Mouse (Mus musculus): ENCODE measurements at regions not wholly inside any gene's neighbourhood (a gene's known extent, or its start where the extent isn't known, plus 50 kb on each side); places are given as distances from the start of the nearest gene placed in this dataset.
A peak's percentile ranks its signal among the peaks of the same experiment; 100 is the strongest.

DNA sequence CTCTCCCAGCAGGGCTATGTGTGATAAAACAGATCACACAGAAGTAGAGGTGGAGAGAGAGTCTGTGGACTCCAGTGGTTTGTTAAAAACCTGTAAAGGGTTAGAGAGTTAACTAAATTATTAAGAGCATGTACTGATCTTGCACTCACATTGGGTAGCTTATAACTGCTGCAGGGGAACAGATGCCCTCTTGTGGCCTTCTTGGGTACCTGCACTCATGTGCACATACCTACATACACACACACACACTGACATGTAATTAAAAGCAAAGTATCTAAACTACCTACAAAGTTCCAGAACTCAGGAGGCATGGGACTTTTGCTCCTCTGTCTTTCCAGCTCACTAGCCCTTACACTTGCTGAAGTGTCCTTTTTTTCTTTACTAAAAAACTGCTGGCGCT, 228.4 kb upstream of the Cxcr4 start:
- Histone ChIP-seq H3K4me1 (replicated peaks) (peaks cover 8% of the 10 kb centered on the region), H3K27ac (no peak overlapping the region)

GRCm38 (mm10) chr1:128819611-128820010, 227.5 kb upstream of the Cxcr4 start:
- Histone ChIP-seq H3K4me1 (replicated peaks) (peaks cover 8% of the 10 kb centered on the region), H3K36me3 (no peaks in the 10 kb centered on the region), H3K4me2 (no peak overlapping the region), H3K9me3 (no peaks in the 10 kb centered on the region), H3K4me3 (no peak overlapping the region), H3K9ac (no peak overlapping the region), H3K27me3 (no peaks in the 10 kb centered on the region), H3K27ac (no peak overlapping the region)
- WGBS: 96% methylated on average over 6 of the region's 6 CpGs
- ATAC-seq (ENCODE audit: low FRiP score): no peak

More for the DNA sequence above, 228.4 kb upstream of the Cxcr4 start:
- Histone ChIP-seq H3K4me2 (no peak overlapping the region), H3K36me3 (no peaks in the 10 kb centered on the region), H3K4me3 (no peak overlapping the region), H3K9me3 (no peaks in the 10 kb centered on the region), H3K27me3 (no peaks in the 10 kb centered on the region), H3K9ac (no peak overlapping the region)
- WGBS: 97% methylated on average over 1 of the region's 1 CpGs
- no peak for ATAC-seq (ENCODE audit: low FRiP score)

GRCm38 (mm10) chr1:128813379-128813778, 221.3 kb upstream of the Cxcr4 start:
- H3K27ac ChIP-seq: no peak overlapping the region
- WGBS: 78% methylated on average over 5 of the region's 5 CpGs
- H3K27me3 ChIP-seq: no peaks in the 10 kb centered on the region
- H3K4me2 ChIP-seq: no peak overlapping the region
- H3K4me1 ChIP-seq (replicated peaks): no peaks in the 10 kb centered on the region
- no peaks in the 10 kb centered on the region for H3K9me3 ChIP-seq
- no peak for ATAC-seq (ENCODE audit: low FRiP score)
- no peak overlapping the region for H3K9ac ChIP-seq
- no peaks in the 10 kb centered on the region for H3K36me3 ChIP-seq
- no peak overlapping the region for H3K4me3 ChIP-seq

DNA sequence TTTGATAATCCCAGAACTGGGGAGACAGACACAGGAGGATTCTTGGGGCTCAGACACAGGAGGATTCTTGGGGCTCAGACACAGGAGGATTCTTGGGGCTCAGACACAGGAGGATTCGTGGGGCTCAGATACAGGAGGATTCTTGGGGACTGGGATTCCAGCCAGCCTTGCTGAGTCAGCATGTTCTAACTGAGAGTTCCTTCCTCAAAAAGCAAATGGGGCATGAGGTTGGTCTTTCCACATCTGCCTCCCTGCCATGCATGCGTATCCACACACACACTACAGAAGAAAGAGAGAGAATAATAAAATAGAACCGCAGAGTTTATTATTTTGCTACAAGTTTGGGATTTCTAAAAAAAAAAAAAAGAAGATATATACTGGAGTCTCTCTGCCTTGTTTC, 218.8 kb upstream of the Cxcr4 start:
- no peak overlapping the region for H3K9ac ChIP-seq
- 78% methylated on average over 3 of the region's 3 CpGs for WGBS
- H3K9me3 ChIP-seq: no peaks in the 10 kb centered on the region
- H3K4me1 ChIP-seq (replicated peaks): peaks cover 12% of the 10 kb centered on the region
- no peak overlapping the region for H3K4me2 ChIP-seq
- H3K36me3 ChIP-seq: no peaks in the 10 kb centered on the region
- no peaks in the 10 kb centered on the region for H3K27me3 ChIP-seq
- no peak overlapping the region for H3K4me3 ChIP-seq
- no peak overlapping the region for H3K27ac ChIP-seq
- ATAC-seq (ENCODE audit: low FRiP score): no peak

- WGBS: 89% methylated on average over 2 of the region's 2 CpGs
- Histone ChIP-seq H3K36me3 (no peaks in the 10 kb centered on the region), H3K9ac (no peak overlapping the region), H3K4me1 (replicated peaks) (peaks cover 19% of the 10 kb centered on the region), H3K27ac (no peak overlapping the region), H3K4me2 (no peak overlapping the region), H3K27me3 (no peaks in the 10 kb centered on the region), H3K4me3 (no peak overlapping the region), H3K9me3 (no peaks in the 10 kb centered on the region)
- no peak for ATAC-seq (ENCODE audit: low FRiP score)
Measured at GRCm38 (mm10) chr1:128810094-128810493, 218.0 kb upstream of the Cxcr4 start.

GRCm38 (mm10) chr1:128809601-128810000, 217.5 kb upstream of the Cxcr4 start:
- no peak for ATAC-seq (ENCODE audit: low FRiP score)
- H3K4me1 ChIP-seq (replicated peaks): peaks cover 20% of the 10 kb centered on the region
- 93% methylated on average over 8 of the region's 8 CpGs for WGBS

DNA sequence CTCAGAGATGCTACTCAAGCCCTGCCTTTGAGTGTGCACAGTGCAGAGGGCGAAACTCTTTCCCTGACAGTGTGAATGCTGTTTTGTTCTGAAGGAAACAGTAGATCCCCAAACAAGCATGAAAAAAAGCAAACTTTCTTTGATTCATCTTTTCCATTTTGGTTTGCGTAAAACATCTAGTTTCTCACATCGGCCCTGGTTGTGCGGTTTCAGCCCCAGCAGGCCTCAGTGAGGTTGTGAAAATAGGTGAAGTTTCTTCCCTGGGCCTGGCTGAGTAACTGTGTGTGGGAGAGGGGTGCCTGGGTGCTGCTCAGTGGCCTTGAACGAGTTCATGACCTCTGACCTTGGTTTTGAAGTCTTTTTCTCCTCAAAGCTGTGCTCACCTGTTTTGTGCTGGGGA, 216.5 kb upstream of the Cxcr4 start:
- no peaks in the 10 kb centered on the region for H3K36me3 ChIP-seq
- H3K9me3 ChIP-seq: no peaks in the 10 kb centered on the region
- H3K27ac ChIP-seq: no peak overlapping the region
- H3K4me1 ChIP-seq (replicated peaks): peaks cover 25% of the 10 kb centered on the region
- H3K27me3 ChIP-seq: no peaks in the 10 kb centered on the region
- no peak overlapping the region for H3K4me3 ChIP-seq
- H3K9ac ChIP-seq: no peak overlapping the region
- no peak for ATAC-seq (ENCODE audit: low FRiP score)
- WGBS: 87% methylated on average over 5 of the region's 5 CpGs
- H3K4me2 ChIP-seq: no peak overlapping the region

More at GRCm38 (mm10) chr1:128809601-128810000, 217.5 kb upstream of the Cxcr4 start:
- no peaks in the 10 kb centered on the region for H3K9me3 ChIP-seq
- no peak overlapping the region for H3K4me3 ChIP-seq
- H3K27me3 ChIP-seq: no peaks in the 10 kb centered on the region
- no peak overlapping the region for H3K4me2 ChIP-seq
- H3K27ac ChIP-seq: no peak overlapping the region
- H3K36me3 ChIP-seq: no peaks in the 10 kb centered on the region
- H3K9ac ChIP-seq: no peak overlapping the region

- Histone ChIP-seq H3K27me3 (no peaks in the 10 kb centered on the region), H3K4me2 (no peak overlapping the region), H3K36me3 (no peaks in the 10 kb centered on the region), H3K4me1 (replicated peaks) (peaks cover 29% of the 10 kb centered on the region), H3K4me3 (no peak overlapping the region), H3K27ac (peak overlapping the region; percentile 76), H3K9me3 (no peaks in the 10 kb centered on the region), H3K9ac (no peak overlapping the region)
- 29% methylated on average over 10 of the region's 10 CpGs for WGBS
- peak; percentile 60 for ATAC-seq (ENCODE audit: low FRiP score)
Measured at GRCm38 (mm10) chr1:128805687-128806653, 213.9 kb upstream of the Cxcr4 start.

DNA sequence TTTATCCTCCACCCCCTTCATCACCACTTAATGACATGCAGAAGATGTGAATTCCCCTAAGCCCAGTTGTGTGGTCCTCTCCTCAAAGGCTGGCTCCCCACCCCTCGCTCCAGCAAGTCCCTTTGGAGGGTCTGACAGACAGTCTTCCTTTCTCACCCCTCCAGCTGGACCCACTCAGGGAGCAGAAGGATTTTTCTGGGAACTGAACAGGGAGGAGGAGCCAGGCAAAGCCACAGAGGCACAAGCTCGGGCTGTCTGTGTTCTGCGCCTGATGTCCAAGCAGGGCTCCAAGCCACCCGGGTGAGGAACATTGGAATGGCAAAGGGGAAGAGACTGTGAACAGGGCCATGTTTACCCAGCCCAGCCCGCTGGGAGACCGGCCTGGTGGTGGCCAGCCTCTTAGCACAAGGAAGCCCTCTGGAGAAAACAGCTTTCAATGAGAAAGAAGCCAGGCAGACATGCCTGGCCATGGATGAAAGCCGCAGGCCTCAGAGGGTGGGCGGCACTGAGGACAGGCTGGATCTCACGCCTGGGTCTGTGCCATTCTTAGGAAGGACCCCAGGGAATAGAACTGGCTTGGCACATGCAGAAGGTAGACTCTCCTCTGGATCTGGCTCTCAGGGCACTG, 211.5 kb upstream of the Cxcr4 start:
- Histone ChIP-seq H3K27me3 (no peaks in the 10 kb centered on the region), H3K27ac (peak overlapping the region; percentile 55), H3K4me3 (no peak overlapping the region), H3K4me2 (no peak overlapping the region), H3K9me3 (no peaks in the 10 kb centered on the region), H3K4me1 (replicated peaks) (peaks cover 29% of the 10 kb centered on the region), H3K9ac (peak overlapping the region; percentile 13; the same call in 1 of the 2 replicates), H3K36me3 (no peaks in the 10 kb centered on the region)
- ATAC-seq (ENCODE audit: low FRiP score): peak; percentile 47; the same call in 1 of the 2 replicates
- 21% methylated on average over 9 of the region's 9 CpGs for WGBS

- Histone ChIP-seq H3K9me3 (no peaks in the 10 kb centered on the region), H3K4me2 (no peak overlapping the region), H3K4me1 (replicated peaks) (peaks cover 29% of the 10 kb centered on the region), H3K27ac (peak overlapping the region; percentile 55; the same call in 1 of the 2 replicates), H3K9ac (no peak overlapping the region), H3K36me3 (no peaks in the 10 kb centered on the region), H3K4me3 (no peak overlapping the region), H3K27me3 (no peaks in the 10 kb centered on the region)
- ATAC-seq (ENCODE audit: low FRiP score): no peak
Measured at GRCm38 (mm10) chr1:128803058-128803432, 211.0 kb upstream of the Cxcr4 start.

GRCm38 (mm10) chr1:128798721-128799120, 206.6 kb upstream of the Cxcr4 start:
- no peak for ATAC-seq (ENCODE audit: low FRiP score)
- H3K27ac ChIP-seq: no peak overlapping the region
- 76% methylated on average over 4 of the region's 4 CpGs for WGBS
- H3K4me3 ChIP-seq: no peak overlapping the region
- no peak overlapping the region for H3K9ac ChIP-seq
- peaks cover 4% of the 10 kb centered on the region for H3K9me3 ChIP-seq
- H3K36me3 ChIP-seq: no peaks in the 10 kb centered on the region
- H3K4me2 ChIP-seq: no peak overlapping the region
- no peaks in the 10 kb centered on the region for H3K27me3 ChIP-seq
- peaks cover 5% of the 10 kb centered on the region for H3K4me1 ChIP-seq (replicated peaks)

- ATAC-seq (ENCODE audit: low FRiP score): no peak
- Histone ChIP-seq H3K9me3 (peaks cover 4% of the 10 kb centered on the region), H3K9ac (no peak overlapping the region), H3K4me3 (no peak overlapping the region), H3K27ac (no peak overlapping the region), H3K4me1 (replicated peaks) (no peaks in the 10 kb centered on the region), H3K36me3 (no peaks in the 10 kb centered on the region), H3K27me3 (no peaks in the 10 kb centered on the region), H3K4me2 (no peak overlapping the region)
- WGBS: 88% methylated on average over 6 of the region's 6 CpGs
Measured at GRCm38 (mm10) chr1:128795654-128796053, 203.6 kb upstream of the Cxcr4 start.
